Mouse (Mus musculus) neural tube, postnatal 0 days (tissue): ENCODE data around the gene Pld5. TPM values are rescaled to one million over a fixed set of nuclear protein-coding genes. Genes with fewer than 3 reads are reported as not detected.

Experiments
- polyA plus RNA-seq: library from polyadenylated mRNA; unstranded; fragments of >200 nt; fragmentation: Nextera tagmentation; extraction: Ambion mirVana; gene quantifications from 2 replicates; pipeline ENCODE4 v1.2.1, GENCODE M21; 2015

Pld5 gene
- 4.9 and 5.7 TPM in 2 replicates for polyA plus RNA-seq

GRCm38 (mm10) chr1:176274667-176275610 is at the start of gene Pld5:
Gene Pld5 (minus strand): TSS chr1:176275312.

GRCm38 (mm10) chr1:175979014-175979413 is 296.1 kb downstream of the Pld5 start, which contains the start of gene Rbm8a2:
Gene Rbm8a2 (minus strand): TSS chr1:175979114.

GRCm38 (mm10) chr1:175920029-175920428 is 355.1 kb downstream of the Pld5 start, which contains the start of gene Gm38100:
Gene Gm38100 (plus strand): TSS chr1:175920329.

